Mouse (Mus musculus) midbrain, embryonic 16.5 days (tissue): ENCODE results near the gene Dleu7. TPM values are rescaled to one million over a fixed set of nuclear protein-coding genes. Genes with fewer than 3 reads are reported as not detected.
A peak's percentile ranks its signal among the peaks of the same experiment; 100 is the strongest.

Source experiments
- ATAC-seq: fragments of 200-750 bp; cut with Nextera tagmentation; 2 replicates; pipeline ENCODE4 v1.8.0; 2017; ENCODE audit warnings: moderate TSS enrichment
- H3K27ac ChIP-seq: fragments of 300-500 bp; sonication (generic); 2 replicates; pipeline ENCODE4 v1.5.1; 2014; ENCODE audit warnings: mild to moderate bottlenecking, low read length, mixed read lengths
- H3K27me3 ChIP-seq: fragments of 300-500 bp; sonication (generic); 2 replicates; pipeline ENCODE4 v1.6.1; 2014; ENCODE audit warnings: low read depth, low read length, mixed read lengths; ENCODE audit not compliant: control insufficient read depth, insufficient read depth
- H3K36me3 ChIP-seq: fragments of 300-500 bp; sonication (generic); 2 replicates; pipeline ENCODE4 v1.6.1; 2014; ENCODE audit warnings: mild to moderate bottlenecking, low read length, moderate library complexity, mixed read lengths; ENCODE audit not compliant: control insufficient read depth, insufficient read depth
- H3K4me1 ChIP-seq: fragments of 300-500 bp; sonication (generic); 2 replicates; pipeline ENCODE4 v1.6.1; 2014; ENCODE audit warnings: mild to moderate bottlenecking, low read length, mixed read lengths; ENCODE audit not compliant: control insufficient read depth, insufficient read depth
- H3K4me2 ChIP-seq: fragments of 300-500 bp; sonication (generic); 2 replicates; pipeline ENCODE4 v1.6.1; 2014; ENCODE audit warnings: mild to moderate bottlenecking, low read length, mixed read lengths
- H3K4me3 ChIP-seq: fragments of 300-500 bp; sonication (generic); 2 replicates; pipeline ENCODE4 v1.5.1; 2014; ENCODE audit warnings: low read depth, mild to moderate bottlenecking, low read length, moderate library complexity, mixed read lengths
- H3K9ac ChIP-seq: fragments of 300-500 bp; sonication (generic); 2 replicates; pipeline ENCODE4 v1.6.1; 2014; ENCODE audit warnings: low read depth, low read length, mixed read lengths
- H3K9me3 ChIP-seq: fragments of 300-500 bp; sonication (generic); replicated peaks from 2 replicates; pipeline ENCODE4 v1.6.1; 2014; ENCODE audit warnings: mild to moderate bottlenecking, low read length, mixed read lengths; ENCODE audit not compliant: control insufficient read depth, poor library complexity, severe bottlenecking
- WGBS: fragments of 180-500 bp; shearing (Covaris S2); extraction: QIAGEN DNeasy Blood & Tissue Kit; methylation state at CpG from one replicate; pipeline ENCODE4 v1.1.7; 2014; 5-methylcytosine and 5-hydroxymethylcytosine counted together
- polyA plus RNA-seq: library from polyadenylated mRNA; unstranded; fragments of >200 nt; fragmentation: Nextera tagmentation; extraction: Ambion mirVana; gene quantifications from 2 replicates; pipeline ENCODE4 v1.2.1, GENCODE M21; 2015

Dleu7 gene
- polyA plus RNA-seq, 1 experiment from 2014 or later, result 18.9 TPM

DNA sequence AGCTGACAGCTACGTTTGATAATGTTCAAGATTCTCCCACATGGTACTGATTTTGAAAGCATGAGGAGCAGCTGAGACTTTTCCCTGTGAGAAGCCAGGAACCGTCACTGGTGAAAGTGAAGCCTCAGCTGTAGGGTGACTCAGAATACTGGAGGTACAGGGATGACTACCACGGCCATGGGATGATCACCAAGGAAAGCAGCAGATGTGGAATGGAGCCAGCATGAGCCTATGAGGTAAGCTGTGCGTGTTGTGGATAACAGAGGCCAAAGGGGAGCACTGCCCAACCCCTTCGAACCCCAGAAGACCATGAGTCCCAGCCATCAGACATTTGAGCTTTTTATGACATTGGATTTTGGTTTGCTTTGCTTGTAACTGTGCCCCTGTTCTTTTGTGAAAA, 36.8 kb downstream of the Dleu7 start:
- H3K4me3 ChIP-seq, result no peak overlapping the region
- H3K36me3 ChIP-seq, result no peaks in the 10 kb centered on the region
- WGBS, result 84% methylated on average over 5 of the region's 5 CpGs
- H3K9ac ChIP-seq, result no peak overlapping the region
- no peak for ATAC-seq
- no peak overlapping the region for H3K4me2 ChIP-seq
- H3K27ac ChIP-seq, result no peak overlapping the region
- H3K4me1 ChIP-seq, result no peaks in the 10 kb centered on the region
- no peaks in the 10 kb centered on the region for H3K9me3 ChIP-seq
- H3K27me3 ChIP-seq, result no peaks in the 10 kb centered on the region

DNA sequence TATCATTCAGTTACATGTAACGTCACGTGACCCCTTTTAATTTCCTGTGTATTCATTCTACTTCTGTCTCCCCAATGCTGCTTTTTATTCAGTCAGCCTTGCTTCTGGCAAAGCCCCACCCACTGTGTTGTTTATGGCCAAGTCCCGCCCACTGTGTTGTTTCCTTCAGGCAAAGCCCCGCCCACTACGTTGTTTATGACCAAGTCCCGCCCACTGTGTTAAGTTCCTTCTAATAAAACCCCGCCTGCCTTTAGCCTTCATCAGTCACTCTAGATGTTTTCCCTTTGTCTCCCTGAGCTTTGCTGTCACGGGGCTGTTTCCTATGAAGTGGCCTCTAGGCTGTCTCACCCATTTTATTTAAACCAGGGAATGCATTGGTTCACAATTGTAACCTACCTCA, 38.5 kb downstream of the Dleu7 start:
- H3K4me1 ChIP-seq, result no peaks in the 10 kb centered on the region
- H3K9me3 ChIP-seq, result no peaks in the 10 kb centered on the region
- H3K4me2 ChIP-seq, result no peak overlapping the region
- H3K9ac ChIP-seq, result no peak overlapping the region
- H3K4me3 ChIP-seq, result no peak overlapping the region
- ATAC-seq, result no peak
- no peaks in the 10 kb centered on the region for H3K36me3 ChIP-seq
- 65% methylated on average over 8 of the region's 8 CpGs for WGBS
- no peaks in the 10 kb centered on the region for H3K27me3 ChIP-seq
- no peak overlapping the region for H3K27ac ChIP-seq

GRCm38 (mm10) chr14:62251999-62252398, 40.8 kb downstream of the Dleu7 start:
- peak; percentile 66 for ATAC-seq
- H3K4me3 ChIP-seq, result no peak overlapping the region

DNA sequence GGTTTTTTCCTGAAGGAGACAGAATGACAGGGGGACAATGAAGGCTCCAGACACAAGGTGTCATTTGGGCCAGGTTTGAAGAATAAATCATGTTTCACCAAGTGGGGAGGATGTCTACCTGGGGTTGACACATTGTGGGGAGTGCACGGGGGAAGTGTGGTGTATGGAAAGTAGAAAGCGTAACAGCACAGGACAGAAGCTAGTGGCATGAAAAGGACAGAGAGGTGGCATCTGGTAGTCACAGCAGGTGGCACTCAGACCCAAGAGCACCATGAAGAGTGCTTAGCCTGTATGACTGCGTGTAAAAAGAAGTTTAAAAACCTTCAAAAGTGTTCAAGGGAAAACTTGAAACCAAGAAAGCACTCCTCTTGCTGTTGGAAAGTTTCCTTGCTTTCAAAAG, 42.8 kb downstream of the Dleu7 start:
- Histone ChIP-seq H3K36me3 (no peaks in the 10 kb centered on the region), H3K4me1 (no peaks in the 10 kb centered on the region), H3K4me3 (no peak overlapping the region), H3K9me3 (no peaks in the 10 kb centered on the region), H3K9ac (no peak overlapping the region), H3K27ac (no peak overlapping the region), H3K27me3 (no peaks in the 10 kb centered on the region), H3K4me2 (no peak overlapping the region)
- no peak for ATAC-seq
- WGBS, result 69% methylated on average over 3 of the region's 3 CpGs

More at GRCm38 (mm10) chr14:62251999-62252398, 40.8 kb downstream of the Dleu7 start:
- no peak overlapping the region for H3K9ac ChIP-seq
- no peaks in the 10 kb centered on the region for H3K4me1 ChIP-seq
- H3K27me3 ChIP-seq, result no peaks in the 10 kb centered on the region
- H3K36me3 ChIP-seq, result no peaks in the 10 kb centered on the region
- H3K9me3 ChIP-seq, result no peaks in the 10 kb centered on the region
- WGBS, result 6% methylated on average over 4 of the region's 4 CpGs
- H3K27ac ChIP-seq, result no peak overlapping the region
- no peak overlapping the region for H3K4me2 ChIP-seq

DNA sequence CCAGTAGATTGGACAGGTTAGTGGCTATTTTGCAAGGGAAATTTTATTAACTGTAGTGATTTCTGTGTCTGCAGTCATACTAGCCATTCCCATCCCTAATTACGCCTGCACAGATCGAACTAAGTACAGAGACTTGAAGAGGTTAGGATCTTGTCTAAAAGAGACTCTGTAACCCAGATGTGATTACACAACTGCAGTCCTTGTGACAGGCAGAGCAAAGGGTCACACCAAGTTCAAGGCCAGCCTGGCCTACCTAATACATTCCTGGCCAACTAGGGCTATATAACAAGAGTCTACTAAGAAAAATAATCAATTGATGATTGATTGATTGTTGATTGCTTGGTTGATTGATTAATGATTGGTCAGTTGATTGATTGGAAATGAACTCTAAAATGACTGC, 43.6 kb downstream of the Dleu7 start:
- no peak overlapping the region for H3K4me2 ChIP-seq
- no peak overlapping the region for H3K9ac ChIP-seq
- no peaks in the 10 kb centered on the region for H3K36me3 ChIP-seq
- 96% methylated on average over 2 of the region's 2 CpGs for WGBS
- no peaks in the 10 kb centered on the region for H3K4me1 ChIP-seq
- H3K9me3 ChIP-seq, result no peaks in the 10 kb centered on the region
- ATAC-seq, result no peak
- H3K27me3 ChIP-seq, result no peaks in the 10 kb centered on the region
- H3K4me3 ChIP-seq, result no peak overlapping the region
- no peak overlapping the region for H3K27ac ChIP-seq

- Histone ChIP-seq H3K27ac (no peak overlapping the region), H3K27me3 (no peaks in the 10 kb centered on the region), H3K9ac (no peak overlapping the region), H3K9me3 (no peaks in the 10 kb centered on the region), H3K4me2 (no peak overlapping the region), H3K4me3 (no peak overlapping the region), H3K36me3 (no peaks in the 10 kb centered on the region), H3K4me1 (no peaks in the 10 kb centered on the region)
- ATAC-seq, result no peak
- WGBS, result 88% methylated on average over 10 of the region's 10 CpGs
Observed at GRCm38 (mm10) chr14:62248796-62249195, 44.1 kb downstream of the Dleu7 start.

DNA sequence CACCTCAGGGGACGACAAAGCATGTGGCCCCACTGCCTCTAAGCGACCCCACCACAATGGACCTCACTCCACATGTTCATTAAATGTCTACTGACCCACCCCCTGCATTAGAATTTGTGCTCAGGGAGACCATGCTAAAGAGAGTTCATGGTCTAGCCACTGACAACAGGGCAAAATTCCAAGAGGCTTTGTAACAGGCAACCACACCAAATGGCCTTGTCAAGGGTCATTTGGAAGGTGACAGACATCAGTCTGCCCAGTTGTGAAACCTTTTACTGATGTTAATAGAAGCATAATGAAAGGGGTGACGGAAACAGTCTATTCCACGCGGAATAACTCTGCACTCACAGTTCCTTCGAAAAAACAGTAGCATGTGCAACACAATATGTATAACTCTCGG, 44.5 kb downstream of the Dleu7 start:
- ATAC-seq, result no peak
- no peaks in the 10 kb centered on the region for H3K27me3 ChIP-seq
- H3K4me3 ChIP-seq, result no peak overlapping the region
- no peak overlapping the region for H3K4me2 ChIP-seq
- WGBS, result 81% methylated on average over 7 of the region's 7 CpGs
- no peaks in the 10 kb centered on the region for H3K36me3 ChIP-seq
- no peak overlapping the region for H3K9ac ChIP-seq
- H3K27ac ChIP-seq, result no peak overlapping the region
- H3K4me1 ChIP-seq, result no peaks in the 10 kb centered on the region
- H3K9me3 ChIP-seq, result no peaks in the 10 kb centered on the region

DNA sequence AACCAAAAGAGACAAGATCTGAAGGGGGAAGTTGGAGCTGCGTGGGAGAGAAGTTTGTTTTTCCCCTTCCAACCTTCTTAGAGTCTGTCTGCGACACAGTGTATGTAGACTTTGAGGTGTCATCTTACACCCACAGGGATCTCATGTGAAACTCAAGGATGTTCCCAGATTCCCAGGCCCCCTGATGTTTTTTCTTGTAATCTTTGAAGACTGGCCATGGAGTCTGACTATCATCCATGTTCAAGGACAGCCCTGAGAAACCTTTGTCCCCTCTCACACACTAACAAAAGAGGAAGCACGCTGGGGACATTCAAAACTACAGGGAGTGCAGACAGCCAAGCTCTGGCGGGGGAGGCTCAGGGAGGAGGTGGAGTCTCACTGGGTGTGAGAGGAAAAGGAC, 47.3 kb downstream of the Dleu7 start:
- Histone ChIP-seq H3K27me3 (no peaks in the 10 kb centered on the region), H3K4me3 (no peak overlapping the region), H3K27ac (no peak overlapping the region), H3K4me1 (no peaks in the 10 kb centered on the region), H3K36me3 (no peaks in the 10 kb centered on the region), H3K9me3 (no peaks in the 10 kb centered on the region), H3K4me2 (no peak overlapping the region), H3K9ac (no peak overlapping the region)
- 17% methylated on average over 4 of the region's 4 CpGs for whole genome bisulfite sequencing
- ATAC-seq, result no peak

DNA sequence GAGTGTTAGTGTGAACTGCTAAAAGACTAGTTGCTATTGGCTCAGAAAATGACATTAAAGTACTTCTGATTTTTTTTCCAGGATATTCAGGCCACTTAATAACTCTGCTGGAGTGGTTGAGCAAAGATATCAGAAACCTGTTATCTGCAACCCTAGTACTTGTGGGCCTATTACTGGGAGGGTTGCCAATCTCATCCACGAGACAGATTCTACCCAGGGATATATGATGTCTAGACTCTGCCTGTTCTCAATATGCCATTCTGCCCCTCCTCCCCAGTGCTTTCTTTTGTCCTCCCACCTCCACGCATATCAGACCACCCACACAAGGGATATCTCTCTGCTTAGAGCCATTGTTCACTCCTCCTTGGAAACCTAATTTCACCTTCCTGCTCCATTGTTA, 49.3 kb downstream of the Dleu7 start:
- Histone ChIP-seq H3K36me3 (no peaks in the 10 kb centered on the region), H3K4me2 (no peak overlapping the region), H3K9me3 (no peaks in the 10 kb centered on the region), H3K4me3 (no peak overlapping the region), H3K27me3 (no peaks in the 10 kb centered on the region), H3K4me1 (no peaks in the 10 kb centered on the region), H3K9ac (no peak overlapping the region), H3K27ac (no peak overlapping the region)
- 70% methylated on average over 2 of the region's 2 CpGs for WGBS
- ATAC-seq, result no peak

DNA sequence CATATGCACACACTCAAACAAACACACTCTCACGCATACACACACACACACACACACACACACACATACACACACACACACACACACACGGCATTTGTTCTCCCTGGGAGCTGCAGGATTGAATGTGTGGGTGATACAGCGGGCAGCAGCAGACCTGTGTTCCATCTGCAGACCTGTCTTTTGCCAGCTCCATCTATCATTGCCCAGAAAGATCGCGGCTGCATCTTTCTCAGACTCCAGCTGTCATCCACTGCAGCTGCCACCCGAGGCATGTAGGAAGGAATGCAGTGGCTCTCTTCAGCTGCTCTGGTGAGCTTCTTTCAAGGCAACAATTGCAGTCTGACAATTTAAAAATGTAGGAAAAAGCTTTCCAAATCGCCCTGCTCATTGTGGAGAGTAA, 56.9 kb downstream of the Dleu7 start:
- Histone ChIP-seq H3K4me3 (no peak overlapping the region), H3K9ac (no peak overlapping the region), H3K36me3 (no peaks in the 10 kb centered on the region), H3K27ac (no peak overlapping the region), H3K27me3 (no peaks in the 10 kb centered on the region), H3K9me3 (no peaks in the 10 kb centered on the region), H3K4me1 (no peaks in the 10 kb centered on the region), H3K4me2 (no peak overlapping the region)
- no peak for ATAC-seq
- WGBS, result 66% methylated on average over 7 of the region's 7 CpGs
